Mouse (Mus musculus) embryonic fibroblast, embryonic 13.5 days (primary cell): ENCODE measurements around the gene Gm11733.

Experiments used
- CTCF ChIP-seq: IDR thresholded peaks from 2 replicates; pipeline ENCODE4 v1.5.1; 2011; ENCODE audit warnings: mild to moderate bottlenecking, control low read depth, low read length, moderate library complexity, borderline replicate concordance; ENCODE audit not compliant: insufficient read depth
- POLR2A ChIP-seq: IDR thresholded peaks from 2 replicates; pipeline ENCODE4 v1.6.1; 2011; ENCODE audit warnings: low read depth, mild to moderate bottlenecking, control low read depth, low read length, moderate library complexity

GRCm38 (mm10) chr11:117522879-117523519, 38.8 kb downstream of the Gm11733 start:
- TF ChIP-seq CTCF (no peak), POLR2A (no peak)
